Mouse (Mus musculus) 3T3-L1 (cell line): Measurements from ENCODE around the gene Vmn2r72.

Experiments
- DNase-seq: peaks from one replicate; pipeline ENCODE4 v3.0.0-alpha.2; 2015; ENCODE audit warnings: low read depth, low spot score

Gene Vmn2r72

DNA sequence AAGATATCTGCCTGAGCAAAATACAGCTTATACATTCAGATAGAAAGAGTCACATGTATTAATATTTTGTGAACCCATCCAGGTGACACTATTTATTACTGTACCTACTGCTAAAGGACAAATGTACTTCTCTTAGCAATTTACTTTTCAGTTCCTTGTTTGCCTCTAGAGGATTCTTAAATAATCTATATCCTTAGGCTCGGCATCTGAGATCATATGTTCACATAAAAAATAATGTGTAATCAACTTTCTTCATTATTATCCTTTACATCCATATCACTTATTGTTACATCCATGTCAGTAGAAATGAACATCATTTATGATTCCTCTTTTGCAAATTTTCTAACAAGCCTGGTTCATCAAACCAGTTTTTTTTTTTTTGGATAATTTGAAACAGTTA is at the start of gene Vmn2r72:
TSS of gene Vmn2r72 (minus strand) at position 101 of the 400 bp plus-strand sequence.
- no peak for DNase-seq
